Mouse (Mus musculus): ENCODE results near the gene Dennd1a. TPM values are rescaled to one million over a fixed set of nuclear protein-coding genes. Genes with fewer than 3 reads are reported as not detected.

Dennd1a gene
- polyA plus RNA-seq, 1 experiment from 2014 or later, result 13.9 TPM

DNA sequence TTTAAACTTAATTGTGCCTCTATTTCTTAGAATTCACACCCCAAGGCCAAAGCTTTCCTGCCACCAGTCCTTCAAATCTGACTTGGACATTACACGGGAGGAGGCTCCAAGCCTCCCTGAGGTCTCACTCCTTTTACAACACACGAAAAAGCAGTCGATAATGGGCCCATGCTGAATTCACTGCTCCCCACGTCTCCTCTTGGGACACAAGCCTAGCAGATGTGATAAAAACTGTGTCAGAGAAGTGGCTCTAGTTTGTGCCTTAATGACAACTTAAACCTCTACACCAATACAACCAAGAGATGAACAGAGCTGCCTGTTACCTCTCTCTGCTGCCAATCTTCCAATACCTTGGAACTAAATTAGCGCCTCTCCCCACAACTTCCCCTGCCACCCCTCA is 144.3 kb downstream of the Dennd1a start:
- Histone ChIP-seq H3K4me2 (ENCODE audit: low read length) (peak overlapping the region; percentile 20; the same call in 1 of the 2 replicates), H3K4me1 (ENCODE audit: control insufficient read depth, insufficient read depth, low read length) (peaks cover 45% of the 10 kb centered on the region), H3K9me3 (replicated peaks; ENCODE audit: control insufficient read depth, low read length) (no peaks in the 10 kb centered on the region), H3K27ac (ENCODE audit: low read depth, low read length) (peak overlapping the region; percentile 76), H3K27me3 (replicated peaks; ENCODE audit: control insufficient read depth, insufficient read depth, low read length) (no peaks in the 10 kb centered on the region), H3K36me3 (ENCODE audit: control insufficient read depth, insufficient read depth, low read length) (no peaks in the 10 kb centered on the region), H3K9ac (ENCODE audit: low read length) (no peak overlapping the region), H3K4me3 (ENCODE audit: low read depth, low read length) (no peak overlapping the region)
- peak; percentile 67 for DNase-seq (ENCODE audit: low spot score)
- WGBS, result 8% methylated on average over 5 of the region's 5 CpGs
- no peak for ATAC-seq

DNA sequence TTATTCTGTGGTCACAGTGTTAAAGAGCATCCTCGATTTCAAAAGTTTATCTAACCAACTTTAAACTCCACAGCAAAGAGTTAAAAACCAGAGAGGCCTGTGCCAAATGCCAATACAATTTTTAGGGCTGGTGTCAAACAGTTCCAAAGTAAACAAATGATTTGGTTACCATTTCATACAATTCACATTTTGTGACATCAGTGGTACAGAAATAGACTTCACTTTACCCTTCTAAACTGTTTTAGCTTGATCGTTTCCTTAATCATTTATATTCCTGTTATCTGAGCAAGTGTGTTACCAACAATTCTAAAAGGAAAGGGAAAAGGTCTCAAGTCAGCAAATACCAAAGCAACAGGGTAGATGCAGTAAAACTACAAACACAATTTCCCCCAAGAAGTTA is 145.0 kb downstream of the Dennd1a start:
- Histone ChIP-seq H3K36me3 (ENCODE audit: control insufficient read depth, insufficient read depth, low read length) (no peaks in the 10 kb centered on the region), H3K4me3 (ENCODE audit: low read depth, low read length) (no peak overlapping the region), H3K9me3 (replicated peaks; ENCODE audit: control insufficient read depth, low read length) (no peaks in the 10 kb centered on the region), H3K27me3 (replicated peaks; ENCODE audit: control insufficient read depth, insufficient read depth, low read length) (no peaks in the 10 kb centered on the region), H3K4me1 (ENCODE audit: control insufficient read depth, insufficient read depth, low read length) (peaks cover 45% of the 10 kb centered on the region), H3K9ac (ENCODE audit: low read length) (peak overlapping the region; percentile 8; the same call in 1 of the 2 replicates), H3K27ac (ENCODE audit: low read depth, low read length) (peak overlapping the region; percentile 76; the same call in 1 of the 2 replicates), H3K4me2 (ENCODE audit: low read length) (0 out of 2 replicates have a peak overlapping the region, but pooled peaks have one; percentile 7)
- ATAC-seq (no peak), DNase-seq (ENCODE audit: low spot score) (no peak)
- WGBS, result 28% methylated on average over 2 of the region's 2 CpGs

DNA sequence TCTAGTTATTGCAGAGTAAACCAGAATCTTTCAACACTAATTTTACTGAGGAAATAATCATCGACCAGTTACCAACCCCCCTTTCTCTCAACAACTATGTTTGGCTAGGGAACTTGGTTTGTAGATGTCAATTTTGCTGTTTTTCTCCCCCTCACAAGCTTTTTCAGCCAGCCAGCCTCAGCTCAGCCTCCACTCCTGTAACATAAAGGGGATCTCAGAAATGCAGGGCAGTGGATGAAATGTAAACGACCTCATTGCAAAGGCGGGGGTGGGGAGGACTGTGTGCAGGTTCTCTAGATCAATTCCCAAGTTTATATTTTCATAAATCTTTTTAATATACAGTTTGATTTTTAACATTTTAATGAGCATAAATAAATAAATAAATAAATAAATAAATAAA is 147.7 kb downstream of the Dennd1a start:
- H3K4me1 ChIP-seq (ENCODE audit: control insufficient read depth, insufficient read depth, low read length), result peaks cover 35% of the 10 kb centered on the region
- H3K27ac ChIP-seq (ENCODE audit: low read depth, low read length), result no peak overlapping the region
- no peaks in the 10 kb centered on the region for H3K27me3 ChIP-seq (replicated peaks; ENCODE audit: control insufficient read depth, insufficient read depth, low read length)
- H3K36me3 ChIP-seq (ENCODE audit: control insufficient read depth, insufficient read depth, low read length), result no peaks in the 10 kb centered on the region
- peak; percentile 22 for DNase-seq (ENCODE audit: low spot score)
- WGBS, result 29% methylated on average over 3 of the region's 3 CpGs
- H3K4me2 ChIP-seq (ENCODE audit: low read length), result no peak overlapping the region
- ATAC-seq, result no peak
- no peak overlapping the region for H3K9ac ChIP-seq (ENCODE audit: low read length)
- H3K9me3 ChIP-seq (replicated peaks; ENCODE audit: control insufficient read depth, low read length), result no peaks in the 10 kb centered on the region
- no peak overlapping the region for H3K4me3 ChIP-seq (ENCODE audit: low read depth, low read length)

DNA sequence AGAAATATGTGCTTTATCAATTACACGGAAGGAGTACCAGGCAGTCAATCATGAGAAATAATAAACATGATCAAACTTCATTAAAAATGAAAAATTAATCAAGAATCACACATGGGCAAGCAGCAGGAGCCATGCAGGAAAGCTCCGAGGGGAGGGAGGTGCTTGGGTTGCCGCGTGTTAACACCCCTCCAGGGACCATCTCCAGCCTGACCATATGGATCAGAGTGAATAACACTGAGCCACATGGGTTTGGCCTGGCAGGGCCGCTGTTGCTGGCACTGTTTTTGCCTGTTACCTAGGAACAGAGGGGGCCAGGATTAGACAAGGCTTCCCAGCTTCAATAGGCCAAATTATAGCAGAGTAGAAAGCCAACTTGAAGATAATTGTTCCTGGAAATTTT is 150.1 kb downstream of the Dennd1a start:
- ATAC-seq, result peak; percentile 90
- Histone ChIP-seq H3K9ac (ENCODE audit: low read length) (no peak overlapping the region), H3K36me3 (ENCODE audit: control insufficient read depth, insufficient read depth, low read length) (no peaks in the 10 kb centered on the region), H3K27me3 (replicated peaks; ENCODE audit: control insufficient read depth, insufficient read depth, low read length) (no peaks in the 10 kb centered on the region), H3K4me1 (ENCODE audit: control insufficient read depth, insufficient read depth, low read length) (peaks cover 23% of the 10 kb centered on the region; the same call in 1 of the 2 replicates), H3K9me3 (replicated peaks; ENCODE audit: control insufficient read depth, low read length) (no peaks in the 10 kb centered on the region), H3K27ac (ENCODE audit: low read depth, low read length) (no peak overlapping the region; the same call in 1 of the 2 replicates), H3K4me3 (ENCODE audit: low read depth, low read length) (no peak overlapping the region), H3K4me2 (ENCODE audit: low read length) (no peak overlapping the region)
- DNase-seq (ENCODE audit: low spot score), result peak; percentile 91
- 14% methylated on average over 5 of the region's 5 CpGs for WGBS

DNA sequence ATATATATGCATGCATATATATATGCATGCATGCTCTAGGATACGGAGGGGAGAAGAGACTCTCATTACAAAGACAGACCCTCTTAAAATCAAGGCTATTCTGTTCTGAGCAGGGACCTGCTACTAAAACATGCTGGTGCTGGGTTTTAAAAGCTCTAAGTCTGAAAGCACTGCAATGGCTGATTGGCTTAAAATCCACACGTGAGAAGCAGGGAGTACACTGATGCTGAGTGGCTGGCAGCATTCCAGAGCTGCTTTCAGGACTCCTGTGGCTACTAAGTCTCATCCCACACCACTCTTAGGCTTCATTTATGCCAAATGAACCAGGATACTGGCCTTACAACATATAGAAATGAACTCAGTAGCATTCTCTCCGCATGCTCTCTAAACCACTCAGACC is 151.8 kb downstream of the Dennd1a start:
- Histone ChIP-seq H3K4me3 (ENCODE audit: low read depth, low read length) (no peak overlapping the region), H3K9ac (ENCODE audit: low read length) (no peak overlapping the region), H3K27ac (ENCODE audit: low read depth, low read length) (no peak overlapping the region), H3K36me3 (ENCODE audit: control insufficient read depth, insufficient read depth, low read length) (no peaks in the 10 kb centered on the region), H3K9me3 (replicated peaks; ENCODE audit: control insufficient read depth, low read length) (no peaks in the 10 kb centered on the region), H3K4me1 (ENCODE audit: control insufficient read depth, insufficient read depth, low read length) (peaks cover 18% of the 10 kb centered on the region; the same call in 1 of the 2 replicates), H3K27me3 (replicated peaks; ENCODE audit: control insufficient read depth, insufficient read depth, low read length) (no peaks in the 10 kb centered on the region), H3K4me2 (ENCODE audit: low read length) (no peak overlapping the region)
- DNase-seq (ENCODE audit: low spot score), result peak; percentile 92
- 28% methylated on average over 3 of the region's 3 CpGs for WGBS
- ATAC-seq, result peak; percentile 69

DNA sequence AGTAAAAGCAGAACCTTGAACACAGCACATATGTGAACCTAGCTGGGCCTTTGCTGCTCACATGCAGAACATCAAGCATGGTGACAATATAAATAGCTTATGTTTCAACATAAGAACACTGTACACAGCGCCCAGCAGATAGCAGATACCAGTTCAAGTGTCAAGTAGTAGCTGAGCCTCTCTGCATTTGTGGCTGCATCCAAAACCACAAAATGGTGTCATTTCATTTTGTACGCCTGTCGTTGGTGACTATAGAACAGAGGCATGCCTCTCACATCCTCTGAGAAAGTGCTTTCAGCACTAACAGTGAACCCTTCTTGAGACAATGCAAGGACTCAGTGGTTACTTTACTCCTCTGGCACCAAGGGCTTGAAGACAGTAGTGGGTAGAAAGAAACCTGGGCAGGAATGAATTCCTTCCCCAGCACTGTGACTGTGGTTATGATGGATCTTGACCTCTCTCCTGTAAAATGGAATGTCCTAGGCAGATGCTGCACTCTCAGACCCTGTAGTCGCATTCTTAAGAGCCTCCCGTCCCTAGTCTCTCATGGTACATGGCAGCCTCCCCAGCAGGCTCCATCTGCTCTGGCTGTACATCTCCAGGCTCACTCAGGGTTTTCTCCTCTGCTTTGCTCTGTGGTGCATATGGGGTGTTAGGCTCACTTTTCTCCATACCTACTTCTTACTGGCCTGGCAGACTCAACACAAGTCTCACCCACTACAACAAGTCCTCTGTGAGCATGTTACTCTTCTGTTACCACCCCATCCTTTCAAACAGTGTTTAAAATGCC is 154.0 kb downstream of the Dennd1a start:
- Histone ChIP-seq H3K36me3 (ENCODE audit: control insufficient read depth, insufficient read depth, low read length) (no peaks in the 10 kb centered on the region), H3K9me3 (replicated peaks; ENCODE audit: control insufficient read depth, low read length) (no peaks in the 10 kb centered on the region), H3K4me3 (ENCODE audit: low read depth, low read length) (no peak overlapping the region), H3K27ac (ENCODE audit: low read depth, low read length) (no peak overlapping the region), H3K4me1 (ENCODE audit: control insufficient read depth, insufficient read depth, low read length) (peaks cover 7% of the 10 kb centered on the region; the same call in 1 of the 2 replicates), H3K27me3 (replicated peaks; ENCODE audit: control insufficient read depth, insufficient read depth, low read length) (no peaks in the 10 kb centered on the region), H3K9ac (ENCODE audit: low read length) (no peak overlapping the region), H3K4me2 (ENCODE audit: low read length) (no peak overlapping the region)
- ATAC-seq, result no peak
- 76% methylated on average over 5 of the region's 5 CpGs for WGBS
- peak; percentile 30 for DNase-seq (ENCODE audit: low spot score)

DNA sequence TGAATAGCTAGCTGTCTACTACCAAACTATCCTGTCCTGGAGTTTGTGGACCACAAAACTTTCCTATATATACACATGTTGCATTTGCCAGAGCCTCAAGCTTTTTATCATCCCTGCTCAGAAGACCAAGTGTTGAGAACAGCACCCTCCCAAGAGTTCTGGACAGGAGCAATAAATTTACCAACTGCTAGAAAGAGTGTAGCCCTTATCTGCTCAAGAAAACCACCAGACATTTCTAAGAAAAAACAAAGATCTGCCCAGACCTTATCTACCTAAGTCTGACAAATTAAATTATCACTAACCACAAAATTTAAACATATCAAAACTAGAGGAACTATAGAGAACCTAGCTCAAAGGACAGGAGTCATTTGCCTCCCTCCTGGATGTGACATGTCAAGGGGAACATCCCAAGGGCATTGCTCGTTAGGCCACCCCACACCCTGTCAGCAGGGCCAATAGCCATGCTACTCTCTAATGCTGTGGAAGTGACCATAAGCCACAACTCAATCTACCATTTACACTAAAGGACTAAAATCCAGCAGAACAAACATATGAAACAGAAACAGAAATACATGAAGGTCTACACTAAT is 154.9 kb downstream of the Dennd1a start:
- Histone ChIP-seq H3K27me3 (replicated peaks; ENCODE audit: control insufficient read depth, insufficient read depth, low read length) (no peaks in the 10 kb centered on the region), H3K4me3 (ENCODE audit: low read depth, low read length) (no peak overlapping the region), H3K9me3 (replicated peaks; ENCODE audit: control insufficient read depth, low read length) (no peaks in the 10 kb centered on the region), H3K4me2 (ENCODE audit: low read length) (no peak overlapping the region), H3K4me1 (ENCODE audit: control insufficient read depth, insufficient read depth, low read length) (peaks cover 7% of the 10 kb centered on the region; the same call in 1 of the 2 replicates), H3K27ac (ENCODE audit: low read depth, low read length) (no peak overlapping the region), H3K36me3 (ENCODE audit: control insufficient read depth, insufficient read depth, low read length) (no peaks in the 10 kb centered on the region), H3K9ac (ENCODE audit: low read length) (no peak overlapping the region)
- DNase-seq (ENCODE audit: low spot score) (no peak), ATAC-seq (no peak)
- WGBS, result 83% methylated on average over 1 of the region's 1 CpGs

DNA sequence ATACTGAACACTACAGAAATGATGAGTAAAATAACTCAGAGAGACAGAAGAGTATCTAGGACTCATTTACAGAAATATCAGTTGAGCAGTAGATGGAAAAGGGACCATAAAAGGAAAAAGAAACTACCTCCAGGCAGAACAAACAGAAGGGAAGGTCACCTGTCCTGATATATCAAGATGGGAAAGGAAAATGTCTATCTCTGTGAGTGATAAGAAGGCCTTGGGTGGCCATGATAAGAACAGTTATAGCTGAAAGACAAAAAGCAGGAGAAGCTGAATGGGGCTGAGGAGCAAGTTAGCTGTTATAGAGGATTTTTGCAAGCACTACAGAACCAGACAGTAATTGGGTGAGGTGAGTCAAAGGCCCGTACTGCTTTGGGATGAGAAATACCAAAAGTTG is 155.7 kb downstream of the Dennd1a start:
- Histone ChIP-seq H3K27me3 (replicated peaks; ENCODE audit: control insufficient read depth, insufficient read depth, low read length) (no peaks in the 10 kb centered on the region), H3K4me1 (ENCODE audit: control insufficient read depth, insufficient read depth, low read length) (peaks cover 7% of the 10 kb centered on the region; the same call in 1 of the 2 replicates), H3K4me3 (ENCODE audit: low read depth, low read length) (no peak overlapping the region), H3K36me3 (ENCODE audit: control insufficient read depth, insufficient read depth, low read length) (no peaks in the 10 kb centered on the region), H3K27ac (ENCODE audit: low read depth, low read length) (no peak overlapping the region), H3K9ac (ENCODE audit: low read length) (no peak overlapping the region), H3K9me3 (replicated peaks; ENCODE audit: control insufficient read depth, low read length) (no peaks in the 10 kb centered on the region), H3K4me2 (ENCODE audit: low read length) (no peak overlapping the region)
- WGBS, result 90% methylated on average over 1 of the region's 1 CpGs
- no peak for ATAC-seq
- no peak for DNase-seq (ENCODE audit: low spot score)
